Mouse (Mus musculus) forebrain, embryonic 13.5 days (tissue): Measurements from ENCODE around the gene Enpp3. TPM values are rescaled to one million over a fixed set of nuclear protein-coding genes. Genes with fewer than 3 reads are reported as not detected.
A peak's percentile ranks its signal among the peaks of the same experiment; 100 is the strongest.

ENCODE experiments used
- ATAC-seq: fragments of 200-750 bp; cut with Nextera tagmentation; 2 replicates; pipeline ENCODE4 v1.8.0; 2017
- H3K27ac ChIP-seq: fragments of 300-500 bp; sonication (generic); 2 replicates; pipeline ENCODE4 v1.5.1; 2015; ENCODE audit warnings: inconsistent platforms, mild to moderate bottlenecking, moderate library complexity
- H3K27me3 ChIP-seq: fragments of 300-500 bp; sonication (generic); 2 replicates; pipeline ENCODE4 v1.6.1; 2015; ENCODE audit warnings: mild to moderate bottlenecking, inconsistent platforms
- H3K36me3 ChIP-seq: fragments of 300-500 bp; sonication (generic); 2 replicates; pipeline ENCODE4 v1.6.1; 2015; ENCODE audit warnings: mild to moderate bottlenecking, inconsistent platforms; ENCODE audit not compliant: poor library complexity, severe bottlenecking
- H3K4me1 ChIP-seq: fragments of 300-500 bp; sonication (generic); 2 replicates; pipeline ENCODE4 v1.6.1; 2015; ENCODE audit warnings: inconsistent platforms
- H3K4me2 ChIP-seq: fragments of 300-500 bp; sonication (generic); 2 replicates; pipeline ENCODE4 v1.6.1; 2015; ENCODE audit warnings: inconsistent platforms, mild to moderate bottlenecking, moderate library complexity
- H3K4me3 ChIP-seq: fragments of 300-500 bp; sonication (generic); 2 replicates; pipeline ENCODE4 v1.5.1; 2015; ENCODE audit warnings: mild to moderate bottlenecking, inconsistent platforms
- H3K9ac ChIP-seq: fragments of 300-500 bp; sonication (generic); 2 replicates; pipeline ENCODE4 v1.6.1; 2015; ENCODE audit warnings: mild to moderate bottlenecking, inconsistent platforms
- H3K9me3 ChIP-seq: fragments of 300-500 bp; sonication (generic); replicated peaks from 2 replicates; pipeline ENCODE4 v1.6.1; 2016; ENCODE audit warnings: inconsistent platforms
- WGBS: fragments of 180-500 bp; shearing (Covaris S2); methylation state at CpG from one replicate; pipeline ENCODE4 v1.1.7; 2015; 5-methylcytosine and 5-hydroxymethylcytosine counted together
- polyA plus RNA-seq: library from polyadenylated mRNA; unstranded; fragments of >200 nt; fragmentation: Nextera tagmentation; extraction: Ambion mirVana; gene quantifications from 2 replicates; pipeline ENCODE4 v1.2.1, GENCODE M21; 2015

Enpp3 gene
- polyA plus RNA-seq, 1 experiment from 2014 or later, result 2.8 TPM

DNA sequence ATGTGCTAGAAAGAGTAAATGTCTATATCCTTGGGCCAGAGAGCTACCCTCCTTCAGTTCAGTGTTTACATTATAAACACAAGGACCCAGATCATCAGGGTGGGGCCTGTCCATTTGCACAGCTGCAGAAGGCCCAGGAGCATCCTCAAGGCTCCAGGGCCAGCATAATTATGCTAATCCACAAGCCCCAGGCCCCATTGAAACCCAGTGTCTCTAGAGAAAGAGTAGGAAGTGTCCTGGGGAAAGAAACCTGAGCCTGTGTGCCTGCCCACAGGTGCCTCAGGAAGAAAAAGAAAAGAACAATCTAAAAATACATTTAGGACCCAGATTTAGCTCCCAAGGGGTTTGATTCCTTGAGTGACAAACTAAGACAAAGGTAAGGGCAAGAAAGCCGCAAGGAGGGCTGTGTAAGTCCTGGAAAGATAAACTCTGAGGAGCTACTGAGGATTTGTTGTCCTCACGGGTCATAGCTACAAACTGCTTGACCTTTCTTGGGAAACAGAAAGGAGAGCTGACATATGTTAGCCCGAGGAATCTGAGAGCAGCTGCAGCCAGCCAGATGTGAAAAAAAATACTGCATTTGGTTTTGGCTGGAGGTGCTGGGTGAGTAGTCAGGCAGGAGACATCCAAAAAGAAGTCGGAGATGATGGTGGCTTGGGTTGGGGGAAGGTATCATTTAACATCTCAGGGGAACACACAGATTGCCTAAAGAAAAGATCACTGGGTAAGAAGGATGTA, 7.8 kb downstream of the Enpp3 start:
- no peaks in the 10 kb centered on the region for H3K36me3 ChIP-seq
- no peaks in the 10 kb centered on the region; the same call in 1 of the 2 replicates for H3K27me3 ChIP-seq
- H3K9ac ChIP-seq, result no peak overlapping the region
- H3K4me3 ChIP-seq, result no peak overlapping the region
- H3K27ac ChIP-seq, result no peak overlapping the region
- peaks cover 22% of the 10 kb centered on the region for H3K4me1 ChIP-seq
- ATAC-seq, result no peak
- peak overlapping the region; percentile 57 for H3K4me2 ChIP-seq
- WGBS, result 9% methylated on average over 4 of the region's 4 CpGs
- H3K9me3 ChIP-seq, result no peaks in the 10 kb centered on the region

DNA sequence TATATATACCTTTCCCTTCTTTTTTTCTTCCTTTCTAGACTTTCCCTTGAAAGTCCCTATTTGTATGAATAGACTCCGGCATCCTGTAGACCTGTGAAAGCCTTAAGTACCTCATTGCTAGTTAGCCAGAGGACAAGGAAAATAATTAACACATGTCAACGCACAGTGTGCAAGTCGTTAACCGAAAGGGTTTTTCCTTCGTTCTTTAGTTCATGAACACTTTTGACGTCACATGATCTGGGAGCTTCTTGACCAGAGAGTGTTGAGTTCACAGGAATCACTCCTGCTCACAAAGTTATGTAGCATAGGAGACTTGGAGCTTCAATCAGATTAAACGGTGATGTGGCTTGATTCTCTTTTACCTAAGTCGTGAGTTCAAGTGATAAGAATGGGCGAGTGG, 10.3 kb downstream of the Enpp3 start:
- no peaks in the 10 kb centered on the region for H3K9me3 ChIP-seq
- 73% methylated on average over 9 of the region's 9 CpGs for WGBS
- no peaks in the 10 kb centered on the region for H3K36me3 ChIP-seq
- H3K9ac ChIP-seq, result no peak overlapping the region
- no peak for ATAC-seq
- peaks cover 22% of the 10 kb centered on the region for H3K4me1 ChIP-seq
- no peaks in the 10 kb centered on the region; the same call in 1 of the 2 replicates for H3K27me3 ChIP-seq
- H3K4me2 ChIP-seq, result no peak overlapping the region
- no peak overlapping the region for H3K4me3 ChIP-seq
- H3K27ac ChIP-seq, result no peak overlapping the region

DNA sequence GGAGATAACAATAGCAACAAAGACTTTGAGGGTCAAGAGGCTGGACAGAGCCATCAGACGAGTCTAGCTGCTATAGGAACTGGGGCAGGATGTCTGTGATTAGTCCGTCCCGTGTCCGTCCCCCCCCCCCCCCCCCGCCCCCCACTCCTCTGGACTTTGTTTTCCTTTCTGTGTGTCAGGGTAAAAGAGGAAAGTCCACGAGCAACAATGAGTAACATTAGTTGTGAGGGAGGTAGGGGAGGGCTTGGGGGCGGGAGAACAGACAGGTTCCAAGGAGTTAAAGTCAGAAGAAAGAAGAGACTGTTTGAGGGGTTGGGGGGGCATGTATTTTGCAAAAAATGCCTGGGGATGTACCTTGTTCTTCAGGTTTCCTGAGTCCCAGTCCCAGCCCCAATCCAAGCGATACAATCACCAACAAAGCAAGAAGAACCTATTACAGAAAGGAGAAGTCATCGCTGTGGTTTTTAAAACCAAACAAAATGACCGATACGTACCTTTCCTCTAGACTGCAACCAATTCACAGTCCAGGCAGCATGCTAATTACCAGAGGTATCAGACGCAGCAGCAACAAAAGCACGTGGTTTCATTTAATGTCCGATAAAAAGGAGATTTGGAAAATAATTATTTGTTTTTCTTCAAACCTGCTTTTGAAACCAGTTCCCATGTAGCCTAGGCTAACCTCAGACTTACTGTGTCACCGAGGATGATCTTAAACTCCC, 11.1 kb downstream of the Enpp3 start:
- ATAC-seq, result no peak
- 79% methylated on average over 14 of the region's 15 CpGs for WGBS
- Histone ChIP-seq H3K27ac (no peak overlapping the region), H3K4me1 (peaks cover 21% of the 10 kb centered on the region), H3K27me3 (no peaks in the 10 kb centered on the region; the same call in 1 of the 2 replicates), H3K4me2 (no peak overlapping the region), H3K9me3 (no peaks in the 10 kb centered on the region), H3K9ac (no peak overlapping the region), H3K4me3 (no peak overlapping the region), H3K36me3 (no peaks in the 10 kb centered on the region)

DNA sequence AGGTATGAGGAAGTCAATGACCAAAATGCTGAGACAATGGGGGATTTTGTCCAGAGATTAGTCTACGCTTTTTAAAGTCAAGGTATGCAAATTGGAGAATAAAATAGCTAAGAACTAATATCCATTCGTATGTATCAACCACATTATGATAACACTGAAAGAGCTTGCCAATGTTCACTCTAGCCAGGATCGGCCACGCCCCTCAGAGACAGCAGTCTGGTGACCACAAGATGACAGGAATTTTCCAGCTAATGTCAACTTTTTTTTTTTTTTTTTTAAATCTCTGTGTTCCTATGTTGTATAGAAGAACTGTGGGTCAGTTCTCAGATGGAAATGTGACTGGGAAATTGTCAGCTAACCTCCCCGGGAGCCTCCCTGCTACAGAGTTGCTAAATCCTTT, 12.2 kb downstream of the Enpp3 start:
- peaks cover 17% of the 10 kb centered on the region for H3K4me1 ChIP-seq
- no peaks in the 10 kb centered on the region for H3K36me3 ChIP-seq
- no peaks in the 10 kb centered on the region for H3K9me3 ChIP-seq
- no peaks in the 10 kb centered on the region; the same call in 1 of the 2 replicates for H3K27me3 ChIP-seq
- 92% methylated on average over 5 of the region's 5 CpGs for WGBS
- no peak overlapping the region for H3K9ac ChIP-seq
- ATAC-seq, result no peak
- no peak overlapping the region for H3K4me2 ChIP-seq
- H3K4me3 ChIP-seq, result no peak overlapping the region
- no peak overlapping the region for H3K27ac ChIP-seq

DNA sequence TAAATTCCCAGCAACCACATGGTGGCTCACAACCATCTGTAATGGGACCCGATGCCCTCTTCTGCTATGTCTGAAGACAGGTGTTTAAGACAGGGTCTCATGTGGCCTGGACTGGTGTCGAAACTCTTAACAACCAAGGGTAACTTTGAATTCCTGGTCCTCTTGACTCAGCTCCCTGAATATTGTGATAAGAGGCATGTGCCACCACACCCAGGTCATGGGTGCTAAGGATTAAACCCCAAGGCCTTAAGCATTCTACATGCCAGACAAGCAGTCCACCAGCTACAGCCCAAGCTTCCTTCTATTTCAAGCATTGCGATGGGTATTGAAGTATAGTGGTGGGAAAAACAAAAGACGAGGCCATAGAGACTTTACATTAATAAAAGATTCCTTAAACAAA, 14.5 kb downstream of the Enpp3 start:
- Histone ChIP-seq H3K4me1 (peaks cover 7% of the 10 kb centered on the region), H3K9ac (no peak overlapping the region)

DNA sequence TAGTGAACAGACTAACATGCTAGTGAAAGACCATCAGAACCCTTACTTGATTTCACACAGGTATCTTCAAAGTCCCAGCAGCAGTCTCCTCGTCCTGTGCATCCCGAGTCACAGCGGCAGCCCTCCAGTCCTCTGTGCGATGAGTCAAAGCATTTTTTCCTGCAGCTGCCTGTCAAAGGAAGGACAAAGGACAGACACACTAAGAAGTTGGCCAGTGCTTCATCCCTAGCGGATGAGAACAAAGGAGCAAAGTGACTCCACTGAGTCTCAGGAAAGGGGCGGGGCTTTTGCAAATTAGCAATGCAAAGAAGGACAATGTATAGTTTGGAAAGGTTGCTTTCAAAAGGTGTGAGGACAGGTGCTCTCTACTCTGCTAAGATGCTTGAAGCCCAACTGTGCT, 16.5 kb downstream of the Enpp3 start:
- no peak overlapping the region for H3K27ac ChIP-seq
- no peaks in the 10 kb centered on the region for H3K9me3 ChIP-seq
- H3K4me2 ChIP-seq, result no peak overlapping the region
- no peak overlapping the region for H3K9ac ChIP-seq
- H3K4me3 ChIP-seq, result no peak overlapping the region
- no peaks in the 10 kb centered on the region for H3K27me3 ChIP-seq
- H3K4me1 ChIP-seq, result peaks cover 7% of the 10 kb centered on the region
- 10% methylated on average over 6 of the region's 6 CpGs for WGBS
- no peaks in the 10 kb centered on the region for H3K36me3 ChIP-seq
- peak; percentile 43; the same call in 1 of the 2 replicates for ATAC-seq

More for the DNA sequence above, 14.5 kb downstream of the Enpp3 start:
- H3K4me2 ChIP-seq, result no peak overlapping the region
- H3K27ac ChIP-seq, result no peak overlapping the region
- no peaks in the 10 kb centered on the region for H3K27me3 ChIP-seq
- no peak for ATAC-seq
- H3K36me3 ChIP-seq, result no peaks in the 10 kb centered on the region
- H3K4me3 ChIP-seq, result no peak overlapping the region
- H3K9me3 ChIP-seq, result no peaks in the 10 kb centered on the region
- 93% methylated on average over 4 of the region's 4 CpGs for WGBS

DNA sequence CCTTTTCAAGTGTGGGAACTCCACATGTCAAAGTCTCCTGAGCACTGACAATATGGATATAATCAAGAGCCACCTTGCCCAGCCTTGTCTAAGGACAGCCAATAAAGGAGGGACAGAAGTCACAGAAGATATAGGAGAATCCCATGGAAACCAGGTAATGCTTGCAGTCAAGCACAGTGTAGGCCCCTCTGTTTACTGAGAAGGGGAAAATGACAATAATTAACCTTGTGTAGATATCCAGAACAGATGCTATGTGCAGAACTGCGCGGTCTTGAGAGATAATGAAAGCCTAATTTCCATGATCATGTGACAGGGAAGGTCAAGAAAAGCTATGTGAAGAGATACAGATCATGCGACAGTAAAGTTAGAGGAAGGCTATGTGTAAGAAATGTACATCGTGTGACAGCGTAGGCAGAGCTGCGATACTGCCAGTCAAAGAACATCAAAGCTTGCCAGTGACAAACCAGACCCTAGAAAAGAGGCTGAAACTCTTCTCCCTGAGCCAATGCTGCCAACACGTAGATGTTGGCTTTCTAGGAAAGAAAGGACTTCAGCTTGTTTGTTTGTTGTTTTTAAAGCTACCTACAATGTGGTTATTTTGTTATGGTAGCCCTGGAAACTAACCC, 17.1 kb downstream of the Enpp3 start:
- H3K27me3 ChIP-seq, result no peaks in the 10 kb centered on the region
- H3K4me1 ChIP-seq, result peaks cover 7% of the 10 kb centered on the region
- H3K4me3 ChIP-seq, result no peak overlapping the region
- ATAC-seq, result no peak
- no peak overlapping the region for H3K4me2 ChIP-seq
- H3K27ac ChIP-seq, result no peak overlapping the region
- no peaks in the 10 kb centered on the region for H3K36me3 ChIP-seq
- no peaks in the 10 kb centered on the region for H3K9me3 ChIP-seq
- WGBS, result 87% methylated on average over 7 of the region's 7 CpGs
- H3K9ac ChIP-seq, result no peak overlapping the region

DNA sequence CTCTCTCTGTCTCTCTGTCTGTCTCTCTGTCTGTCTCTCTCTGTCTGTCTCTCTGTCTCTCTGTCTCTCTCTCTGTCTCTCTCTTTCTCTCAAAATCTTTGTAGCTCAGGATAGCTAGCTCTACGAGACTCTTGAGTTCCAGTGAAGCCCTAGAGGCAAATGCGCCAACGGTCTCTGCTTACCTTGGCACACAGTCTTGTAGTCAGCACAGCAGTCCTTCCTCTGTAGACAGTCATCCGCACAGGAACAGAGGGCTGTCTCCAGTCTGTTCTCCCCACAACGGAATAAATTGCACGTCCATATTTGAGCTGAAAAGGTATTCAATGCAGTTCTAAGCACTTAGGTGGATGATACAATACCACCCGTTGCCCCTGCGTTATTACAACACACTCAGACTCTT, 18.0 kb downstream of the Enpp3 start:
- no peaks in the 10 kb centered on the region for H3K27me3 ChIP-seq
- H3K27ac ChIP-seq, result no peak overlapping the region
- H3K4me1 ChIP-seq, result peaks cover 7% of the 10 kb centered on the region
- ATAC-seq, result no peak
- no peak overlapping the region for H3K4me3 ChIP-seq
- no peaks in the 10 kb centered on the region for H3K36me3 ChIP-seq
- H3K9me3 ChIP-seq, result no peaks in the 10 kb centered on the region
- WGBS, result 73% methylated on average over 8 of the region's 8 CpGs
- H3K9ac ChIP-seq, result no peak overlapping the region
- H3K4me2 ChIP-seq, result no peak overlapping the region

DNA sequence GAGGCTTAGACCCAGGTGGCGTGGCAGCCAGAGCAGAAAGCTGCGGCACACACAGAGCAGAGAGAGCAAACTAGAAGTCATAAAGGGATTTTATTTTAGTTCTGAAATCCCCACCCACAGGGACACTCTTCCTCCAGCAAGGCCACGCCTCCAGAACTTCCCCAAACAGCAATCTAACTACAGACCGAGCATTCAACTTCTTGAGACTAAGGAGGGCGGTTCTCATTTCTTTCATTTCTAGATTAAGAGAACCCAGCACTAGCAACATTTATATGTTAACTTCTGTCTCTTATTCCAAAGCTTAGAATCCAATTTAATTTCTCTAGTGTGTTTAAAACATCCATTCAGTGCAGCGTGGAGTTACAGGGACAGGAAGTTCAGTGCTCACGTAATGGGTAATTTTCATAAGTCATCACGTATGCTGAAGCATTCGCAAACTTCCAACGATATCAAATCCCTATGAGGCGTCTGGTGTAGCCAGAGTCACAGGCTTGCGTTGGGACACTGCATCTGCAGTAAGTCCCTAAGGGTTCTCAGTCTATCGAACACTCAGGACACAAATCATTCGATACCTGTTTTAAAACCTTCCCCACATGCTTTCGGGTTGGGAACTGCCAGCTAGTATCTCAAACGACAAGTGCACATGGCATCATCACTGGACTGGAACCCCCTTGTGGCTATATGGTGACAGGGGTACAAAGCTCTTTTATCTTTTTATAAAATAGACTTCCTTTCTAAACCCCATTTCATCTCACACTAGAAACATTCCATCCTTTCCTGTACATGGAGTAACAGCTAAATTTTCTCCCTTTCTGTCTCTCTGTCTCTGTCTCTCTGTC, 18.7 kb downstream of the Enpp3 start:
- ATAC-seq, result no peak
- H3K4me2 ChIP-seq, result no peak overlapping the region
- no peak overlapping the region for H3K27ac ChIP-seq
- no peaks in the 10 kb centered on the region for H3K9me3 ChIP-seq
- no peak overlapping the region for H3K4me3 ChIP-seq
- H3K9ac ChIP-seq, result no peak overlapping the region
- peaks cover 7% of the 10 kb centered on the region for H3K4me1 ChIP-seq
- H3K27me3 ChIP-seq, result no peaks in the 10 kb centered on the region
- no peaks in the 10 kb centered on the region for H3K36me3 ChIP-seq
- WGBS, result 87% methylated on average over 16 of the region's 16 CpGs

DNA sequence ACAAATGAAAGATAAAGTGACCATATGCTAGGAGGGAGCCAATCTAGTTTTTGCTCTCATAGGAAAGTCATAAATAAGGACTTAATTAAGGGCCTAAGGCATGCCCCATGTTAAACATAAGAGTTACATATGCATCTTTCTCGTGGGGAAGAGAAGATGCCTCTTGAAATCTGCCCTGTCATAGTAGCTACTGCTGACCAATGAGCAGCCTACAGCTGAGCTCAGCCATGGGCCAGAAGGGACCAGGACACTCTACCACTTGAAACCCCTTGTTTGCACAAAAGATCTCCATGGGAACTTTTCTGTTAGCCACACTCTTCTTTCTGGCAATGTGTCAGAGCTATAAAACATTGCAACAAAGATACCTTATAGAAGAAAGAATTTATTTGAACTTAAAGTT, 19.4 kb downstream of the Enpp3 start:
- H3K27ac ChIP-seq, result no peak overlapping the region
- 68% methylated on average over 1 of the region's 1 CpGs for WGBS
- H3K9ac ChIP-seq, result no peak overlapping the region
- no peak overlapping the region for H3K4me2 ChIP-seq
- ATAC-seq, result no peak
- H3K4me3 ChIP-seq, result no peak overlapping the region
- H3K9me3 ChIP-seq, result no peaks in the 10 kb centered on the region
- peaks cover 7% of the 10 kb centered on the region for H3K4me1 ChIP-seq
- no peaks in the 10 kb centered on the region for H3K27me3 ChIP-seq
- no peaks in the 10 kb centered on the region for H3K36me3 ChIP-seq

DNA sequence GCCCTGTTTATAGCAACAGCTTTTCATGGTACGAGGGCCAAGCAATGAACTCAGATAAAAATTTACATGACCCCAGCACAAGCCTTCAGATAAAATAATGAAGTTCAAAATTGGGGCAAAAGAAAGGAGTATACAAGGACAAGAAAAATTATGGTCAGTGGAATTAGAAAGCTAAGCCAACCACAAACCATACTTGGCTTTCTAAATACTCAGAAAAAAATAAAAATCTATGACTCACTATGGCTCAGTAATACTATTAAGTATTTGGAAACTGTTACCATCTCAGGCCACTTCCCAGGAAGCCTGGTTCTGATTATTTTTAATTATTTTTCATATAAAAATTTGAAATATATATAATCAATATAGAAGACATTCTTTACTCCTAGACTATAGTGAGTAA, 19.8 kb downstream of the Enpp3 start:
- H3K36me3 ChIP-seq, result no peaks in the 10 kb centered on the region
- H3K9ac ChIP-seq, result no peak overlapping the region
- H3K9me3 ChIP-seq, result no peaks in the 10 kb centered on the region
- no peaks in the 10 kb centered on the region for H3K27me3 ChIP-seq
- ATAC-seq, result no peak
- H3K4me1 ChIP-seq, result peaks cover 7% of the 10 kb centered on the region
- H3K4me2 ChIP-seq, result no peak overlapping the region
- H3K4me3 ChIP-seq, result no peak overlapping the region
- whole genome bisulfite sequencing, result 79% methylated on average over 1 of the region's 1 CpGs
- H3K27ac ChIP-seq, result no peak overlapping the region
